Mouse (Mus musculus) liver, embryonic 11.5 days (tissue): ENCODE data around the gene Focad. TPM values are rescaled to one million over a fixed set of nuclear protein-coding genes. Genes with fewer than 3 reads are reported as not detected.

Experiments used
- ATAC-seq: fragments of 200-750 bp; cut with Nextera tagmentation; replicated peaks from 2 replicates; pipeline ENCODE4 v1.8.0; 2017; ENCODE audit warnings: moderate number of reproducible peaks, mild to moderate bottlenecking, moderate TSS enrichment, moderate library complexity; ENCODE audit not compliant: low FRiP score
- DNase-seq: peaks from one replicate; pipeline ENCODE4 v3.0.0-alpha.2; 2017; ENCODE audit warnings: low spot score
- H3K27ac ChIP-seq: fragments of 300-500 bp; sonication (generic); 2 replicates; pipeline ENCODE4 v1.5.1; 2014; ENCODE audit warnings: mild to moderate bottlenecking, low read depth, low read length, control low read depth
- H3K27me3 ChIP-seq: fragments of 300-500 bp; sonication (generic); replicated peaks from 2 replicates; pipeline ENCODE4 v1.6.1; 2014; ENCODE audit warnings: low read length, mixed read lengths; ENCODE audit not compliant: control insufficient read depth, insufficient read depth
- H3K36me3 ChIP-seq: fragments of 300-500 bp; sonication (generic); 2 replicates; pipeline ENCODE4 v1.6.1; 2014; ENCODE audit warnings: mild to moderate bottlenecking, low read length, moderate library complexity, mixed read lengths; ENCODE audit not compliant: control insufficient read depth, insufficient read depth
- H3K4me1 ChIP-seq: fragments of 300-500 bp; sonication (generic); replicated peaks from 2 replicates; pipeline ENCODE4 v1.6.1; 2014; ENCODE audit warnings: low read length, mixed read lengths; ENCODE audit not compliant: control insufficient read depth, insufficient read depth
- H3K4me2 ChIP-seq: fragments of 300-500 bp; sonication (generic); 2 replicates; pipeline ENCODE4 v1.6.1; 2014; ENCODE audit warnings: mild to moderate bottlenecking, control low read depth, moderate library complexity
- H3K4me3 ChIP-seq: fragments of 300-500 bp; sonication (generic); 2 replicates; pipeline ENCODE4 v1.5.1; 2014; ENCODE audit warnings: low read depth, low read length, control low read depth
- H3K9ac ChIP-seq: fragments of 300-500 bp; sonication (generic); 2 replicates; pipeline ENCODE4 v1.6.1; 2014; ENCODE audit warnings: low read depth, low read length, control low read depth
- H3K9me3 ChIP-seq: fragments of 300-500 bp; sonication (generic); 2 replicates; pipeline ENCODE4 v1.6.1; 2016; ENCODE audit warnings: low read length, inconsistent platforms, mixed read lengths; ENCODE audit not compliant: control insufficient read depth
- WGBS: fragments of 180-500 bp; shearing (Covaris S2); extraction: QIAGEN DNeasy Blood & Tissue Kit; methylation state at CpG from one replicate; pipeline ENCODE4 v1.1.7; 2014; 5-methylcytosine and 5-hydroxymethylcytosine counted together
- polyA plus RNA-seq: library from polyadenylated mRNA; unstranded; fragments of >200 nt; fragmentation: Nextera tagmentation; extraction: Ambion mirVana; gene quantifications from 2 replicates; pipeline ENCODE4 v1.2.1, GENCODE M21; 2014

Gene Focad
- polyA plus RNA-seq, 1 experiment from 2014 or later: 23.2 TPM

- ATAC-seq: no peak
- no peaks in the 10 kb centered on the region for H3K4me1 ChIP-seq
- no peaks in the 10 kb centered on the region for H3K36me3 ChIP-seq
- no peak overlapping the region for H3K9ac ChIP-seq
- H3K4me3 ChIP-seq: no peak overlapping the region
- 81% methylated on average over 2 of the region's 2 CpGs for WGBS
- no peak overlapping the region for H3K27ac ChIP-seq
- no peak overlapping the region for H3K4me2 ChIP-seq
- H3K27me3 ChIP-seq: no peaks in the 10 kb centered on the region
- no peak for DNase-seq
- no peaks in the 10 kb centered on the region for H3K9me3 ChIP-seq
Observed at GRCm38 (mm10) chr4:88090316-88090715, 4.1 kb upstream of the Focad start.

DNA sequence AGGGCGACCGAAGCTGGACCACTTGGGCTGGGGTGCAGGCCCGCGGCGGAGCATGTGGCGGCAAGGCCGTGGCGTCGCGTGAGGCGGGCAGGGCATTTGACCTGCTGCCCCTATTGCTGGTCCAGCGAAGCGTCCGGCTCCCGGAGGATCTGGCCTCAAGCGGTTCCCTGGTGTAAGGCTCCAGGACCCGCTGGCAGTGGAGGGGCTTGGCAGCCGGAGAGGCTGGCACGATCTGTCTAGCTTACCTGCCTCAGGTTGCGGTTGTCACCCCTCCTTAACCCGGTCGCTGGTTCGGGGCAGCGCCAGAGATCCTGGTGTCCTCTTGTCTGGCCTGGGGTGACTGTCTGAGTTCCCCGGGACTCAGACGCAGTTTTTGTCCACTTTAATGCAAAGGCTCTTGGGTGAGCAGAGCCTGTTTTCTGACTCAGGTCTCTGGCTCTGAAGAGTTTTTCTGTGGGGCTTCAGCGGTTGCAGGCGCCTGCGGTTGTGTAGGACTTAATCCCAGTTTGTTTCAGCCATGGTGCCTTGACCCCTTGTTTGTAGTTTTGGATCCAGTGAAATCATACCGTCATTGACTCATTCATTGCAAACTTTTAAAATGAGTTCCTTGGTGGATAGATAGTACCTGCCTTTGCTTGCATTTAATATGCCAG, 465 bp downstream of the Focad start:
- under 1% methylated on average over 30 of the region's 30 CpGs for WGBS
- Histone ChIP-seq H3K4me3 (peak overlapping the region; percentile 88), H3K4me2 (peak overlapping the region; percentile 94), H3K27ac (peak overlapping the region; percentile 63), H3K4me1 (no peaks in the 10 kb centered on the region), H3K27me3 (no peaks in the 10 kb centered on the region), H3K36me3 (no peaks in the 10 kb centered on the region), H3K9me3 (no peaks in the 10 kb centered on the region), H3K9ac (peak overlapping the region; percentile 88)
- DNase-seq (no peak), ATAC-seq (peak; percentile 60)

DNA sequence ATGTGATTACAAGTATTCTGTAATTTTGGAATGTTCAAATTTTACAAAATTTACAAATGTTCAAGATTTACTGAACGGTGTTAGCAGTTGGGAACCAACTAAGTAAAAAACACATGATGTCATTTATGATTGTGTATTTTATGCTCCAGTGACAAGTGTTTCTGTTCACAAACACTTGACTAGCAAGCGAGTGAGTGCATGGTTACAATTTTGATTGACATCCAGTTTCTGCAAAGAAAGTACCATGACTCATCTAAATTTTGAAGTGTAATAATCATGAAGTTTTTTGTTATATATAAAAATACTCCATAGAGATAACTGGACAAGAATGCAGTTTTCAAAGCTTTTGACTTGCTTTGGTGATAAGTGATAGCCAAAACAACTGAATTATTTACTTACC, 1.3 kb downstream of the Focad start:
- no peak overlapping the region for H3K4me3 ChIP-seq
- ATAC-seq: no peak
- 70% methylated on average over 2 of the region's 2 CpGs for WGBS
- H3K4me1 ChIP-seq: no peaks in the 10 kb centered on the region
- H3K4me2 ChIP-seq: peak overlapping the region; percentile 7
- no peaks in the 10 kb centered on the region for H3K27me3 ChIP-seq
- H3K9me3 ChIP-seq: no peaks in the 10 kb centered on the region
- no peak overlapping the region for H3K9ac ChIP-seq
- no peaks in the 10 kb centered on the region for H3K36me3 ChIP-seq
- H3K27ac ChIP-seq: no peak overlapping the region
- DNase-seq: no peak

DNA sequence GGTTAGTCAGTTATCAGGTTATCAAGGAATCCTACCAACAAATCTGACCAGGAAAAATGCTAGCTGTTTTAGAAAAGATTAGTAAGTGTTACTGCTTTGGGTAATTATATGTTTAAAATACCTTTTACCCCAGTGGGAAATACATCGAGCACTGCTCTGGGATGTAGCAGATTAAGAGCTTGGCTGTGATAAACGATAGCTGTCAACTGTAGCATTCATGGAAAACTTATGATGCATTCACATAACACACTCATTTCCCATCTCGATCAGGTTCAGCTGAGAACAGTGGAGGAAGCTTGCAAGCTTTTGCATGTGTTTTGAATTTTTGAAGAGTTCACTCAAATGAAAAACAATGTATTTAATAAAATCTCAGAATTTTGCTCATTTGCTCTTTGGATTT, 14.2 kb downstream of the Focad start:
- no peaks in the 10 kb centered on the region for H3K36me3 ChIP-seq
- no peaks in the 10 kb centered on the region for H3K4me1 ChIP-seq
- no peak overlapping the region for H3K27ac ChIP-seq
- H3K4me3 ChIP-seq: no peak overlapping the region
- no peaks in the 10 kb centered on the region for H3K9me3 ChIP-seq
- DNase-seq: no peak
- H3K9ac ChIP-seq: no peak overlapping the region
- no peaks in the 10 kb centered on the region for H3K27me3 ChIP-seq
- WGBS: 63% methylated on average over 3 of the region's 3 CpGs
- H3K4me2 ChIP-seq: no peak overlapping the region
- no peak for ATAC-seq

- ATAC-seq: peak; percentile 89
- H3K4me2 ChIP-seq: peak overlapping the region; percentile 17; the same call in 1 of the 2 replicates
- no peak for DNase-seq
- H3K27ac ChIP-seq: no peak overlapping the region
- H3K27me3 ChIP-seq: no peaks in the 10 kb centered on the region
- H3K4me3 ChIP-seq: no peak overlapping the region
- no peaks in the 10 kb centered on the region for H3K36me3 ChIP-seq
- WGBS: 46% methylated on average over 3 of the region's 3 CpGs
- peaks cover 22% of the 10 kb centered on the region for H3K4me1 ChIP-seq
- no peaks in the 10 kb centered on the region for H3K9me3 ChIP-seq
- no peak overlapping the region for H3K9ac ChIP-seq
Observed at GRCm38 (mm10) chr4:88117331-88117730, 22.9 kb downstream of the Focad start.

DNA sequence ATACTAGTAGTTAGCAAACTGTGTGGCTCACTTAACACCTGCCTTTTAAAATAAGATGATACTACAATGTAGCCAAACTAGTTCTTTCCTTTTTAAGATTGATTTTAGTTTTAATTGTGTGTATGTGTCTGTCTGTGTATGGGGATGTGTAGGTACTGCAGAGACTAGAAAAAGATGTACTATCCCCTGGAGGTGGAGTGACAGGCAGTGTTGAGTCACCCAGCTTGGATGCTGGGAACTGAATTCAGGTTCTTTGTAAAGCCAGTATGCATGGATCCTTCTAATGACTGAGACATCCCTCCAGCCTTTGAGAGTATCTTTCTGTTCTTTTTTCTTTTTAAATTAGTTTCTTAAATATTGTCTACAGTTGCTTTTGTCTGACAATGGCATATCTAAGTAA, 23.5 kb downstream of the Focad start:
- no peaks in the 10 kb centered on the region for H3K9me3 ChIP-seq
- no peak overlapping the region for H3K9ac ChIP-seq
- peak; percentile 44; the same call in 1 of the 2 replicates for ATAC-seq
- H3K36me3 ChIP-seq: no peaks in the 10 kb centered on the region
- H3K27ac ChIP-seq: no peak overlapping the region
- no peaks in the 10 kb centered on the region for H3K27me3 ChIP-seq
- no peak overlapping the region for H3K4me3 ChIP-seq
- DNase-seq: no peak
- no peak overlapping the region for H3K4me2 ChIP-seq
- H3K4me1 ChIP-seq: peaks cover 22% of the 10 kb centered on the region

DNA sequence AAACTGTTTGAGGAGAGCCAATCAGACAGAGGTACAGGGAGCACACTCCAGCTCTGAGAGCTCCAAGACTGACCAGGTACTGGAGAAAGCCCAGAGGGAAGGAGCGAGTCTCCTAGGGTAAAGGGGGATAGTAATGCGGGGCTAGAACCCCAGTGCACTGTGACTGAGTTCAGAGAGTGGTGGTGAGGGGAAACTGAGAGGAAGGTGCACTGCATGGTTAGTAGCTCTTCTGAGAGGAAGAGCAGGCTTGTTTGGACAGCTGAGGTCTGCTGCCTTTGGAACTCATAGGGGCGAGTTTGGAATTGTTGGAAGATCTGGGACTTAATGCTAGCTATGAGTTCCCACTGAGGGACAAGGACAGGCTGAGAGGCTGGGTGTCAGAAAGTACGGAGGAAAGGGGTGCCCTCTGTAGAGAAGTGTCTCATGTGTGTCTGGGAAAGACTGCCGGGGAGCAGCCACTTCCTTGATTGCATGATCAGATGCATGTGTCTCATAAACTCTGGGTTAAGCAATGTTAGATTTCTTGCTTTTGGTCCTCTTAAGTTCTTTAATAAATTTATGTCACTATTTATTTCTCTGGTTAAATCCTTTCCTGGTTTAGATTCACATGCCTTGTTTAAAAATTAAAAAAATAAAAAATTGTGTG, 24.4 kb downstream of the Focad start:
- Histone ChIP-seq H3K4me2 (peak overlapping the region; percentile 15; the same call in 1 of the 2 replicates), H3K4me1 (peaks cover 22% of the 10 kb centered on the region), H3K9me3 (no peaks in the 10 kb centered on the region), H3K4me3 (no peak overlapping the region), H3K27me3 (no peaks in the 10 kb centered on the region), H3K27ac (peak overlapping the region; percentile 19; the same call in 1 of the 2 replicates), H3K36me3 (no peaks in the 10 kb centered on the region), H3K9ac (0 out of 2 replicates have a peak overlapping the region, but pooled peaks have one; percentile 8)
- 0 out of 2 replicates have a peak, but pooled peaks have one; percentile 32 for ATAC-seq
- no peak for DNase-seq
- 79% methylated on average over 5 of the region's 5 CpGs for WGBS

- Histone ChIP-seq H3K4me1 (peaks cover 20% of the 10 kb centered on the region), H3K27me3 (no peaks in the 10 kb centered on the region), H3K27ac (no peak overlapping the region), H3K4me3 (no peak overlapping the region), H3K36me3 (no peaks in the 10 kb centered on the region), H3K9ac (no peak overlapping the region), H3K9me3 (no peaks in the 10 kb centered on the region), H3K4me2 (no peak overlapping the region)
- no peak for DNase-seq
- no peak for ATAC-seq
Observed at GRCm38 (mm10) chr4:88120091-88120490, 25.7 kb downstream of the Focad start.

DNA sequence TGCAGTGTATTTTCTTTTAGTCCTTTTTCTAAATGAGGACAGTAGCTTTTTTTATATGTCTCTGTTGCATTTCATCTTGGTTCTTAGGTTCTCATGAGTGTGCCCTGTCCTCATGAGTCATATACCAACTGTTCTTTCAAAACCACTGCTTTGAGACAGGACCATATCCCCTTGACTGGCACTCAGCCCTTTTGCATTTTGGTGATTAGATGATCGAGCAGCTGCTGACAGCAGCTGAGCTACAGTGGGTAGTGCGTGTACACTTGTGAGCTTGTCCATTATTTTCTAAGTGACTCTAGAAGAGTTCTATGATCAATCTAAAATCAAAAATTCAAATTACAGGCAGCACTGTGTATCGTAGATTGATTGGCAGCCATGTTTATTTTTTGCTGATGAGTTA, 28.0 kb downstream of the Focad start:
- no peak overlapping the region for H3K4me3 ChIP-seq
- no peak overlapping the region for H3K9ac ChIP-seq
- no peak overlapping the region for H3K4me2 ChIP-seq
- ATAC-seq: no peak
- no peaks in the 10 kb centered on the region for H3K27me3 ChIP-seq
- peaks cover 13% of the 10 kb centered on the region for H3K4me1 ChIP-seq
- DNase-seq: no peak
- WGBS: 88% methylated on average over 3 of the region's 3 CpGs
- no peak overlapping the region for H3K27ac ChIP-seq
- no peaks in the 10 kb centered on the region for H3K9me3 ChIP-seq
- H3K36me3 ChIP-seq: no peaks in the 10 kb centered on the region
